Mouse (Mus musculus): ENCODE data around the gene Lgals3bp.

DNA sequence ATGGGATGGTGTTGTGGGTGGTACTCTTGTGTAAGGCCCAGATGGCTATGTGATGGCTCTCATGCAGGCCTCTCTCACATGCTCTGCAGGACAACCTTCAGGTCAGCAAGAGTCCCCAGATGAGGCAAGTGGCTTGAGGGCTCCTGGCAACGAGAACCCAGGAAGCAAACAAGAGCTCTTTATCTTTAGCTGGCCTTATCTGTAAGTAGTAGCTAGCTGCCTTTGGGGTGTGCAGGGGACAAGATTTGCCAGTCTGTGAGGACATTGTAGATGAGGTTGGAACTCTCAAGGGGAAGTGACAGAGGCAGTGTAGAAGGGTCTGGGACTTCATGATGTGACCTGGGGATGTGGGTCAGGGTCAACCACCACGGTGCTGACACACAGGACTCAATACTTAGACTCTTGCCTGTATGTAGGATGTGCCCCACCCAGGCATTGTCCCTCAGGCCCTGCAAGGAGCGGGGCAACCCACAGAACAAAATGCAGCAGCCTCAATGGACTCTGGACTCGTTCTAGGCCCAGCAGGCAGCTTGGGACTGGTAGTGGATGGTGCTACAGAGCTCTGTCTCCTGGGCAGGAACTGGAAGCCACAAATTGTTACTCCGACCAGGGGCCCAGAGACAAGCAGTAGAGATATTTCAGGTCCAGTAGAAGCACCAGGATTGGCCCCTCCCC, 1.9 kb downstream of the Lgals3bp start:
- TF ChIP-seq EP300 (IDR thresholded peaks at IDR 0.05; ENCODE audit: low read depth) (no peak; the same call in 1 of the 2 replicates), CTCF (IDR thresholded peaks at IDR 0.05; ENCODE audit: low read depth) (no peak)
